Mouse (Mus musculus): ENCODE data around the gene Shb. TPM values are rescaled to one million over a fixed set of nuclear protein-coding genes. Genes with fewer than 3 reads are reported as not detected.

The Shb gene
- total and polyA plus RNA-seq, 3 experiments, result 7.7 to 15.5 (median 8.6) TPM

- TF ChIP-seq RAD21 (IDR thresholded peaks at IDR 0.05; ENCODE audit: low read depth, low read length), result no peak
- TF ChIP-seq ELF1 (IDR thresholded peaks at IDR 0.05; ENCODE audit: low read depth, low read length), result no peak
- no peak for TF ChIP-seq ETS1 (conservative IDR thresholded peaks at IDR 0.05; ENCODE audit: low read depth, low read length)
- no peak for TF ChIP-seq USF1 (IDR thresholded peaks at IDR 0.05; ENCODE audit: low read depth, low read length)
- no peak for TF ChIP-seq TCF12 (IDR thresholded peaks at IDR 0.05; ENCODE audit: low read depth, low read length)
- TF ChIP-seq NRF1 (IDR thresholded peaks at IDR 0.05; ENCODE audit: low read depth, low read length), result no peak
- TF ChIP-seq SMC3 (IDR thresholded peaks at IDR 0.05; ENCODE audit: low read depth, low read length), result no peak
- no peak for TF ChIP-seq E2F4 (IDR thresholded peaks at IDR 0.05; ENCODE audit: insufficient replicate concordance, low read depth, low read length)
- no peak for TF ChIP-seq EP300 (IDR thresholded peaks at IDR 0.05; ENCODE audit: low read length)
- TF ChIP-seq MXI1 (IDR thresholded peaks at IDR 0.05; ENCODE audit: low read depth, low read length), result no peak
- TF ChIP-seq IRF4 (IDR thresholded peaks at IDR 0.05; ENCODE audit: low read depth, low read length), result no peak
- TF ChIP-seq ZNF384 (IDR thresholded peaks at IDR 0.05; ENCODE audit: low read depth, low read length), result no peak
- TF ChIP-seq POLR2AphosphoS2 (IDR thresholded peaks at IDR 0.05; ENCODE audit: low read depth, low read length), result no peak
- TF ChIP-seq ZMIZ1 (IDR thresholded peaks at IDR 0.05; ENCODE audit: low read depth, low read length), result no peak
- no peak for TF ChIP-seq MEF2A (IDR thresholded peaks at IDR 0.05; ENCODE audit: borderline replicate concordance, low read depth, low read length)
- TF ChIP-seq USF2 (conservative IDR thresholded peaks at IDR 0.05; ENCODE audit: low read depth, low read length), result no peak
- peaks cover 25 to 40% of the 10 kb centered on the region in 2 experiments for H3K36me3 ChIP-seq (replicated peaks in 1 of 2; ENCODE audit: control insufficient read depth in 1 of 2, insufficient read depth in 1 of 2, low read length in 1 of 2)
- in situ Hi-C loops (cut with MboI; ENCODE audit: low pct_ligation_motif_present, low pct_unique_long_range_greater_than_20kb, low sequenced_read_pairs), result loop anchor here (10.0 kb wide), 1 partner anchor 301 kb away; the partner anchor contains the start of gene Tomm5
- DNase-seq (ENCODE audit: extremely low read depth), result no peak
- H3K4me2 ChIP-seq (ENCODE audit: insufficient read depth, low read depth, poor library complexity, severe bottlenecking), result no peak overlapping the region
- dilution Hi-C loops (cut with MboI; ENCODE audit: extremely low pct_ligation_motif_present, extremely low pct_unique_long_range_greater_than_20kb, low sequenced_read_pairs), result no loop called here
- no peak overlapping the region for H3K4me3 ChIP-seq (replicated peaks in 1 of 3; ENCODE audit: low read depth in 2 of 3, low read length in 2 of 3, poor library complexity in 1 of 3)
- H3K4me1 ChIP-seq (ENCODE audit: control insufficient read depth in 1 of 2, insufficient read depth in 2 of 2), result peaks cover 21 to 66% of the 10 kb centered on the region in 2 experiments
- H3K27ac ChIP-seq (ENCODE audit: insufficient read depth, low read depth), result no peak overlapping the region
- no peaks in the 10 kb centered on the region for H3K27me3 ChIP-seq (replicated peaks)
- no peaks in the 10 kb centered on the region for H3K9me3 ChIP-seq (replicated peaks; ENCODE audit: low read length)
- H3K79me2 ChIP-seq (replicated peaks; ENCODE audit: control insufficient read depth, extremely low read depth, insufficient read depth, poor library complexity, severe bottlenecking), result peaks cover 42% of the 10 kb centered on the region
- H3K9ac ChIP-seq (ENCODE audit: insufficient read depth, low read depth), result no peak overlapping the region
These were observed 127.0 kb downstream of the Shb start for GRCm38 (mm10) chr4:45405315-45405714.

GRCm38 (mm10) chr4:45404086-45404485, 128.2 kb downstream of the Shb start:
- dilution Hi-C loops (cut with MboI; ENCODE audit: extremely low pct_ligation_motif_present, extremely low pct_unique_long_range_greater_than_20kb, low sequenced_read_pairs), result no loop called here
- Histone ChIP-seq H3K4me3 (replicated peaks in 1 of 3; ENCODE audit: low read depth in 2 of 3, low read length in 2 of 3, poor library complexity in 1 of 3) (no peak overlapping the region), H3K4me2 (ENCODE audit: insufficient read depth, low read depth, poor library complexity, severe bottlenecking) (peak overlapping the region; percentile 27; the same call in 1 of the 2 replicates), H3K9ac (ENCODE audit: insufficient read depth, low read depth) (no peak overlapping the region), H3K27ac (ENCODE audit: insufficient read depth, low read depth) (peak overlapping the region; percentile 50; the same call in 1 of the 2 replicates), H3K27me3 (replicated peaks) (no peaks in the 10 kb centered on the region), H3K79me2 (replicated peaks; ENCODE audit: control insufficient read depth, extremely low read depth, insufficient read depth, poor library complexity, severe bottlenecking) (peaks cover 44% of the 10 kb centered on the region), H3K36me3 (replicated peaks in 1 of 2; ENCODE audit: control insufficient read depth in 1 of 2, insufficient read depth in 1 of 2, low read length in 1 of 2) (peaks cover 37 to 52% of the 10 kb centered on the region in 2 experiments), H3K9me3 (replicated peaks; ENCODE audit: low read length) (no peaks in the 10 kb centered on the region), H3K4me1 (ENCODE audit: control insufficient read depth in 1 of 2, insufficient read depth in 2 of 2) (peaks cover 21 to 57% of the 10 kb centered on the region in 2 experiments)
- DNase-seq (ENCODE audit: extremely low read depth), result no peak
- TF ChIP-seq ELF1 (IDR thresholded peaks at IDR 0.05; ENCODE audit: low read depth, low read length) (no peak), CTCF (conservative IDR thresholded peaks at IDR 0.05 in 1 of 2, IDR thresholded peaks at IDR 0.05 in 1 of 2; ENCODE audit: low read depth in 2 of 2, low read length in 2 of 2) (no peak), ETS1 (conservative IDR thresholded peaks at IDR 0.05; ENCODE audit: low read depth, low read length) (no peak), MEF2A (IDR thresholded peaks at IDR 0.05; ENCODE audit: borderline replicate concordance, low read depth, low read length) (no peak), KAT2A (IDR thresholded peaks at IDR 0.05; ENCODE audit: insufficient replicate concordance, low read length) (no peak), GABPA (IDR thresholded peaks at IDR 0.05; ENCODE audit: insufficient replicate concordance, low read depth, low read length) (no peak), ZC3H11A (IDR thresholded peaks at IDR 0.05; ENCODE audit: low read depth, low read length) (no peak), HCFC1 (IDR thresholded peaks at IDR 0.05; ENCODE audit: low read depth, low read length) (no peak), POLR2AphosphoS2 (IDR thresholded peaks at IDR 0.05; ENCODE audit: low read depth, low read length) (no peak), SMC3 (IDR thresholded peaks at IDR 0.05; ENCODE audit: low read depth, low read length) (no peak), USF2 (conservative IDR thresholded peaks at IDR 0.05; ENCODE audit: low read depth, low read length) (no peak), SIN3A (IDR thresholded peaks at IDR 0.05; ENCODE audit: low read length) (no peak), RCOR1 (conservative IDR thresholded peaks at IDR 0.05; ENCODE audit: low read depth, low read length) (no peak), MAZ (IDR thresholded peaks at IDR 0.05; ENCODE audit: low read depth, low read length) (no peak), CHD1 (IDR thresholded peaks at IDR 0.05; ENCODE audit: low read depth, low read length) (no peak), MXI1 (IDR thresholded peaks at IDR 0.05; ENCODE audit: low read depth, low read length) (no peak), PAX5 (IDR thresholded peaks at IDR 0.05; ENCODE audit: low read length) (no peak), BHLHE40 (IDR thresholded peaks at IDR 0.05; ENCODE audit: low read depth, low read length) (no peak)
- in situ Hi-C loops (cut with MboI; ENCODE audit: low pct_ligation_motif_present, low pct_unique_long_range_greater_than_20kb, low sequenced_read_pairs), result loop anchor here (10.0 kb wide), 1 partner anchor 299 kb away; the partner anchor contains the start of gene Tomm5

Measured in CH12.LX (cell line).